Mouse (Mus musculus): Measurements from ENCODE around the gene Actrt2. TPM values are rescaled to one million over a fixed set of nuclear protein-coding genes. Genes with fewer than 3 reads are reported as not detected.

Actrt2 gene
- polyA plus RNA-seq, 1 experiment from 2014 or later: not detected

- Histone ChIP-seq H3K9me3 (no peaks in the 10 kb centered on the region), H3K4me1 (peaks cover 62% of the 10 kb centered on the region), H3K36me3 (no peaks in the 10 kb centered on the region), H3K4me3 (peak overlapping the region; percentile 84), H3K4me2 (peak overlapping the region; percentile 88), H3K27me3 (replicated peaks) (peaks cover 87% of the 10 kb centered on the region), H3K9ac (peak overlapping the region; percentile 99), H3K27ac (replicated peaks) (peak overlapping the region; percentile 95)
- no peak for ATAC-seq (ENCODE audit: extremely low read depth, insufficient number of reproducible peaks, low FRiP score, low TSS enrichment)
- 2% methylated on average over 58 of the region's 73 CpGs for WGBS
These were observed 30.0 kb downstream of the Actrt2 start for GRCm38 (mm10) chr4:154637468-154638319.

DNA sequence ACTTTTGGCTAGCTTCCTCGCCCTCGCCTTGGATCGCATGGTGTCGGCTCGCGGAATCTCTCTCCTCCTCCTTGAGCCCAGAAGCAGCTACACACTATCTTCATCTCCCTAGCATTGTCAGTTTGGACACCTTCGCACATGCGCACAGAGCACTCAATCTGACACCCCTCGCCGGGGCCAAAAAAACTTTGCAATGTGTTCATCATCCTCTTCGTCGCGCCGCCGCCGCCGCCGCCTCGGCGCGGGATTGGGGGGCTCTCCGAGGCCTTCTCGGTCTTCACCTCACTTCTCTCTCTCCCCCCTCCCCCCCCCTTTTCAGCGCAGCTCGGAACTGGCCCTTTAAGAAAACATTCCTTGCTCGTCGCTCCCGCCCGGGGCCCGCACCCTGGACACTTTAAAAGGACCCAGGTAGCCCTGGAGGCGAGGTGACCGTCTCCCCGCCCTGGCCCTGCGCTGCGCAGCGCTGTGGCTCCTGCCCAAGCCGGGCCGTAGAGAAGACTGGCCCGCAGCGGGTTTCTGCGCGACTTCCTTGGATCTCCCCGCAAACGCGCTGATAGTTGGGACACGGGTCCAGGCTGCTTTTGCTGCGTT, 30.9 kb downstream of the Actrt2 start, which contains the start of gene Prdm16:
Gene Prdm16 (minus strand): TSS at position 153 of the 591 bp plus-strand sequence.
- H3K4me2 ChIP-seq: peak within 1 kb of the TSS; percentile 88
- H3K27me3 ChIP-seq (replicated peaks): peaks cover 86% of the 10 kb centered on the region
- no peaks in the 10 kb centered on the region for H3K36me3 ChIP-seq
- H3K27ac ChIP-seq (replicated peaks): peak within 1 kb of the TSS; percentile 95
- H3K4me1 ChIP-seq: peaks cover 63% of the 10 kb centered on the region
- H3K9ac ChIP-seq: peak within 1 kb of the TSS; percentile 99
- WGBS: under 1% methylated on average over 47 of the region's 47 CpGs
- H3K4me3 ChIP-seq: peak within 1 kb of the TSS; percentile 84
- no peak for ATAC-seq (ENCODE audit: extremely low read depth, insufficient number of reproducible peaks, low FRiP score, low TSS enrichment)
- no peaks in the 10 kb centered on the region for H3K9me3 ChIP-seq

DNA sequence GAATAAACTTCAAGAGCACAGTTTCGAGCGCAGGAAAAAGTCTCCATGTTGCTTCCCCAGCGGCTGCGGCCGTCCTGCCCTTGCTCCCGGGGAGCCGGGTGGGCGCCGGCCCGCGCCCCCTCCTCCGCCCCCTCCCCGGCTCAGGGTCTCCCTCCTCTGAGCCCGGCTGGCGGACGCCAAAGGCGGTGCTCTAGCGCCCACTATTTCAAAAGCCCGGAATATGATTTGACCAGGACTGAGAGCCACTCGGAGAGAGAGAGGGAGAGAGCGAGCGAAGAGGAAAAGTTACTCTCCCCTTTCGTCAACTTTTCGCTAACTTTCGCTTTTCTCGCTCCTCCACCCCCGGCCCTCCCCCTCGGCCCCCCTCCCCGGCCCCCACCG, 31.6 kb downstream of the Actrt2 start:
- peak overlapping the region; percentile 88 for H3K4me2 ChIP-seq
- H3K36me3 ChIP-seq: no peaks in the 10 kb centered on the region
- ATAC-seq (ENCODE audit: extremely low read depth, insufficient number of reproducible peaks, low FRiP score, low TSS enrichment): no peak; the same call in 1 of the 2 replicates
- peaks cover 86% of the 10 kb centered on the region for H3K27me3 ChIP-seq (replicated peaks)
- no peaks in the 10 kb centered on the region for H3K9me3 ChIP-seq
- H3K4me3 ChIP-seq: peak overlapping the region; percentile 84
- H3K27ac ChIP-seq (replicated peaks): peak overlapping the region; percentile 95
- WGBS: under 1% methylated on average over 27 of the region's 30 CpGs
- peak overlapping the region; percentile 99 for H3K9ac ChIP-seq
- peaks cover 64% of the 10 kb centered on the region for H3K4me1 ChIP-seq

DNA sequence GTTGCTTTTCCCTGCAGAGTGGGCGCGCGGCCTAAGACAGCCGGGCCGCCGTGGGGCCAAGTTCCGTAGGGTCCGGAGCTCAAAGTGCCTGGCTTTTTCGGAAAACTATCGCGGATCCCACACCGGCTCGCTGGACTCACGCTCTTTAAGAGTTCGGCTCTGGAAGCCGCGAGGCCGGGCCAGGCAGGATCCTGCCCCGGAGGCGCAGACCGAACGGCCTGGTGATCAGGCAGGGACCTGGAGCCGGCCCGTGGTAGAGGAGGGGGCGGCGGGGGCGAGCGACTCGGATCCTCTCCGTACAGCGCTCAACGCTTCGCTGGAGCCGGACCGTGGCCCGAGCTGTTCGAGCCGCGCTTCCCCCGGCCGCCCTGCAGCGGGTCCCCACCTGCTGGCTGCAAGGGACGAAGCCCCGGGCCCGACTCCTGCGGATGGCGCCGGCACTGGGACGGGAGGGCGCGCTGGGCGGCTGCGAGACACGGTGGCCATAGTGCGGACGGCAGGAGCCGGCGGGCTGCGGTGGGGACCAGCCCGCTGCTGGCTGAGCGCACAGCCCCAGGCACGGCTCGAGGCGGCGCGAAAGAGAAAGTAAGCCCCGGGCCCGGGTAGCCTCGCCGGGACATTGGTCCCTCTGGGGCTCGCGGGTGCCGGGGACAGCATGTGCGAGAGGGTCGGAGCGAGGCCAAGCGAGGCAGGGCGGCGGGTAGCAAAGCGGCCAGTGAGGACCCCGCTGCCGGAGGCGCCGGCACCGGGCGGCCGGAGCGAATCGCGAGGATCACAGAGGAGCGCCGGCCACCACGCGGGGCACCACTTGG, 32.2 kb downstream of the Actrt2 start:
- peak overlapping the region; percentile 84 for H3K4me3 ChIP-seq
- no peaks in the 10 kb centered on the region for H3K9me3 ChIP-seq
- peaks cover 61% of the 10 kb centered on the region for H3K4me1 ChIP-seq
- H3K27me3 ChIP-seq (replicated peaks): peaks cover 84% of the 10 kb centered on the region
- H3K9ac ChIP-seq: peak overlapping the region; percentile 99
- WGBS: under 1% methylated on average over 90 of the region's 94 CpGs
- no peaks in the 10 kb centered on the region for H3K36me3 ChIP-seq
- H3K4me2 ChIP-seq: peak overlapping the region; percentile 88
- H3K27ac ChIP-seq (replicated peaks): peak overlapping the region; percentile 95
- no peak for ATAC-seq (ENCODE audit: extremely low read depth, insufficient number of reproducible peaks, low FRiP score, low TSS enrichment)

DNA sequence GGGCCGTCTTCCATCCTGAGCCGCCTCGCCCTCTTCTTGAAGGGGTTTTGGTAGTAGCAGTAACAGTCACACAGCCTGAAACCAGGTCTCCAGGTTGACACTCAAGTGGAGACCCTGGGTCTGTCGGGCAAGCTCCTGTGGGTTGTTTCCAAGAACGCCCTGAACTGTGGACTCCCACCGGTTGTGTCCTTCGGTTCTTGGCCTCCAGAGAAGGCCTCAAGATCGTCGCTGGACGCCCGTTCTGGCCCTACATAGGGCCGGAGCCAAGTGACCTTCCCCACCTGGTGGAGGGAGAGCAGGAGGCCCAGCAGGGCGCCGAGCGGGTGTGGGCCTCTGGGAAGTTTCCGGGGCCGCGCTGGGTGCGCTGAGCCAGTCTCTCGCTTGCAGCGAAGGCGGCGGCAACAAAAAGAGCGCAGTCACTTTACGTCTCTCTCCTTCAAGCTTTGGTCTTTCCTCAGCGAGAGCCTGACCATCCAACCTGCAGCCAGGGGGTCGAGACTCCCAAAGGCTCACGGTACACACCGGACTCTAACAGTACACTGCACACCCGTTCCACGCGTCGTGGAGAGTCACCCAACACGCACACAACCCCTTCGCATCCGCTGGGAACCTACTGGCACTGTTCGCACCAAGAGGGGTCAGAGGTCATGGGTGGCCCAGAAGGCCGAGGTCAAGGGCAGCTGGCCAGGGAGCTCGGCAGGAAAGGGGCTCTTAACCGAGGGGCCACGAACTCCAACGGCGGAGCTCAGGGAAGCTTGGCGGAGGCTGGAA, 33.0 kb downstream of the Actrt2 start:
- H3K4me3 ChIP-seq: peak overlapping the region; percentile 84
- H3K27me3 ChIP-seq (replicated peaks): peaks cover 83% of the 10 kb centered on the region
- WGBS: 13% methylated on average over 44 of the region's 44 CpGs
- no peaks in the 10 kb centered on the region for H3K36me3 ChIP-seq
- no peaks in the 10 kb centered on the region for H3K9me3 ChIP-seq
- H3K4me1 ChIP-seq: peaks cover 59% of the 10 kb centered on the region
- ATAC-seq (ENCODE audit: extremely low read depth, insufficient number of reproducible peaks, low FRiP score, low TSS enrichment): no peak
- H3K9ac ChIP-seq: peak overlapping the region; percentile 99
- peak overlapping the region; percentile 95 for H3K27ac ChIP-seq (replicated peaks)
- peak overlapping the region; percentile 88 for H3K4me2 ChIP-seq

- Histone ChIP-seq H3K4me2 (peak overlapping the region; percentile 88), H3K4me3 (peak overlapping the region; percentile 84), H3K9me3 (no peaks in the 10 kb centered on the region), H3K27me3 (replicated peaks) (peaks cover 83% of the 10 kb centered on the region), H3K36me3 (no peaks in the 10 kb centered on the region), H3K4me1 (peaks cover 59% of the 10 kb centered on the region), H3K27ac (replicated peaks) (peak overlapping the region; percentile 95), H3K9ac (peak overlapping the region; percentile 99)
- no peak for ATAC-seq (ENCODE audit: extremely low read depth, insufficient number of reproducible peaks, low FRiP score, low TSS enrichment)
- WGBS: 31% methylated on average over 3 of the region's 3 CpGs
These were observed 33.7 kb downstream of the Actrt2 start for GRCm38 (mm10) chr4:154634001-154634400.

- 35% methylated on average over 14 of the region's 14 CpGs for WGBS
- Histone ChIP-seq H3K4me3 (peak overlapping the region; percentile 84), H3K9ac (peak overlapping the region; percentile 99), H3K4me1 (peaks cover 63% of the 10 kb centered on the region), H3K4me2 (peak overlapping the region; percentile 88), H3K27ac (replicated peaks) (peak overlapping the region; percentile 95), H3K9me3 (no peaks in the 10 kb centered on the region), H3K27me3 (replicated peaks) (peaks cover 79% of the 10 kb centered on the region), H3K36me3 (no peaks in the 10 kb centered on the region)
- no peak for ATAC-seq (ENCODE audit: extremely low read depth, insufficient number of reproducible peaks, low FRiP score, low TSS enrichment)
These were observed 34.6 kb downstream of the Actrt2 start for GRCm38 (mm10) chr4:154632800-154633764.

DNA sequence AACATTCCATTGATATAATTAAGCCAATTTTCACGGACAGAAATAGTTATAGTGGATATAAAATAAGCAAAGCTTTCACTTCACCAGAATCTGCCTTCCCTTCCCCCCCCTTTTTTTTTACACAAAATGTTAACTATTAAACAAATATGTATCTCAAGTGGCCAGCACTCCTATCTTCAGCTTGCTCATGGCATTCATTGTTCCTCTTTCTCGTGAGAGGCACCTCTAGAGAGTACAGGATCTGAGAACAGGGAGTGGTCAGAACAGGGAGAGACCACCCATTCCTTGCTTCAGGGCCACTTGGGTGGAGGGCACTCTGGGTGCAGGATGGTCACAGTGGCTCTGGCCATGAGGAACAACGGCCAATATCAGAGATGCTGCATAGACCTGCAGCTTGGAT, 36.9 kb downstream of the Actrt2 start:
- Histone ChIP-seq H3K27ac (replicated peaks) (no peak overlapping the region), H3K9ac (peak overlapping the region; percentile 1; the same call in 1 of the 2 replicates), H3K4me1 (peaks cover 82% of the 10 kb centered on the region), H3K4me3 (no peak overlapping the region), H3K27me3 (replicated peaks) (peaks cover 82% of the 10 kb centered on the region), H3K4me2 (peak overlapping the region; percentile 88; the same call in 1 of the 2 replicates), H3K36me3 (no peaks in the 10 kb centered on the region), H3K9me3 (no peaks in the 10 kb centered on the region)
- WGBS: 44% methylated on average over 3 of the region's 3 CpGs
- no peak for ATAC-seq (ENCODE audit: extremely low read depth, insufficient number of reproducible peaks, low FRiP score, low TSS enrichment)

DNA sequence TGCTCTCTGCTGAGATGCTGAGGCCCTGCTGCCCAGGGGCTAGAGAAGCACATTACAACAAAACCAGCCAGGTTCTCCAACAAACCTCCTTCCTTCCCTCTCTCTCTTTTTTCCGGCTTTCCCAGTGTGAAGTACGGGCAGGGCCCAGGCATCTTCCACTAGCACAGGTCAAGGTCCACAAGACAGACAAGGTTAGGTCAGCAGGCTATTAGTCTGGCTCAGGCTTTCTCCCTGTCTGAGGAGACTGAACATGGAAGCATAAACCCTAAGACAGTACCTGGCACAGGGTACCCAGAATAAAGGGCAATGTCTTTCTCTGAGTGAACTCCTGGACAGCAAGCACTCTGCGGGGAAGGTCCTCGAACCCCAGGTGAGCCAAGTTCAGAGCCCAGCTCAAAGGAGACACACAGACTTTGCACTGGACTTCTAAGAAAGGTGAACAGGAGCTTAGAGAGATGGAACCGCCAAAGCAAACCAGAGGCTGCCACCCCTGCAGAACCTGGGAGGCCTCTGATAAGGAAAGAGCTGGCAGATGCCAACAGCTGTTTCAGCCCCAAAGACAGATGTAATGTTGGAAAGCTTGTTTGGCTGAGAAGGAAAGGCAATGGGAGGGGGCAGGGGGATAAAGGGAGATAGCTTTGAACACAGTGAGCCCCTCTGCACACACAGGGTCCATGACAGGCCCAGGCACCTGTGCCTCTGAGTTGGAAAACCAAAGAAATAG, 40.1 kb downstream of the Actrt2 start:
- 68% methylated on average over 5 of the region's 5 CpGs for WGBS
- peak overlapping the region; percentile 15; the same call in 1 of the 2 replicates for H3K27ac ChIP-seq (replicated peaks)
- no peak overlapping the region for H3K4me3 ChIP-seq
- H3K27me3 ChIP-seq (replicated peaks): peaks cover 75% of the 10 kb centered on the region
- no peak for ATAC-seq (ENCODE audit: extremely low read depth, insufficient number of reproducible peaks, low FRiP score, low TSS enrichment)
- peak overlapping the region; percentile 55; the same call in 1 of the 2 replicates for H3K9ac ChIP-seq
- H3K9me3 ChIP-seq: no peaks in the 10 kb centered on the region
- no peak overlapping the region for H3K4me2 ChIP-seq
- H3K4me1 ChIP-seq: peaks cover 85% of the 10 kb centered on the region
- H3K36me3 ChIP-seq: no peaks in the 10 kb centered on the region
